Mouse (Mus musculus): ENCODE measurements around the gene Zfp658. TPM values are rescaled to one million over a fixed set of nuclear protein-coding genes. Genes with fewer than 3 reads are reported as not detected.

Gene Zfp658
- polyA plus RNA-seq (2017; shearing (Covaris generic)) = 1 to 10 TPM; 3.2 to 3.4 TPM

GRCm38 (mm10) chr7:43562006-43562633 lies at the start of gene Zfp658:
Gene Zfp658, plus strand, starts transcription at chr7:43562256.
- ATAC-seq = peak; percentile 97

GRCm38 (mm10) chr7:43512519-43512918 lies 49.5 kb upstream of the Zfp658 start:
- ATAC-seq = no peak

DNA sequence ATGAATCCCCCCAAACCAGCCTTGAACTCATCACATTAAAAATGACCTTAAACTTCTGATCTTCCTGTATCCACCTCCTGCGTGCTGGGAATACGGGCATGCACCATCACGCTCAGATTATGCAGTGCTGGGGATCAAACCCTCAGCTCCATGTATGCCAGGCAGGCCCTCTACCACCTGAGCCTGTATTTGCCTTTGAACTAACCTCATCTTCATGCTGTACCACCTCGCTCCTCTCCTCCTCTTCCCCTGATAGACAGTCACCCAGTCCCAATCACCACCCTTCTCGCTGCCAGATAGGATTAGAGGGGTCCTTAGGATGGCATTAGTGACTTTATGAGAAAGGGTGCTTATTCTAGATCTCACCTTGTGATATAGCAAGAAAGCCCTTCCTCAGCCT lies 47.0 kb upstream of the Zfp658 start:
- no peak for ATAC-seq

GRCm38 (mm10) chr7:43518341-43518740 lies 43.7 kb upstream of the Zfp658 start:
- ATAC-seq = no peak

DNA sequence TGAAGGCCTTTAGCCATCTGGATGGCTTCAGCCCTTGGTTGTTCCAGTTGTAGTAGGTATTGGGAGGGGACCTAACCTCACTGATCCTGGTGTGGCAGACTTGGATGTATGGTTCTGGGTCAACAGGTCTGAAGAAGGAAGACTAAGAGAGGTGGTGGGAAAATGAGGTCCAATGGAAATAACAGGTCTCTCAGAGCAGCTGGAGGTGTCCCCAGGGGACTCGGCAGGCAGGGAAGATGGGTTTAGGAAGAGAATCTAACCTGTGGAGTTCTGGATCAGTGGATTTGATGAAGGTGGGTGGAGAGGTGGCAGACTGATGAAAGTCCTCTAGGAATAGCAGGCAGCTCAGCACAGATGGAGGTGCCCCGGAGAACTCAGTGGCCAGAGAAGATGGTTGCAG lies 39.3 kb upstream of the Zfp658 start:
- no peak for ATAC-seq

DNA sequence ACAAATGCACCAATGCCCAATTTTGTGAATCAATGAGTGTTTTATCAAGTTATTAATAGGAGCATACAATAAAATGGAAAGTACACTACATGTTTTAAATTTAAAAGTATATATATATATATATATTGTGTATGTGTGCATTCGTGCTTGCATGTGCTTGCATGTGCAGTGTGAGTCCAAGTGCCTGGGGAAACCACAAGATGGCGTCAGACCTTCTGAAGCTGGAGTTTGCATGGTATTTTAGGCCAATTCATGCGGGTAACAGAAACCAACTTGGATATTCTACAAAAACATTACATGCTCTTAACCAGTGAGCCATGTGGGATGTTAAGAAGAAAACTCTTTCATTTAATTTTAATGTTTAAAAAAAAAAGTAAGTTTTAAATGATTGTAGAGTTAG lies 36.7 kb upstream of the Zfp658 start:
- no peak for ATAC-seq

DNA sequence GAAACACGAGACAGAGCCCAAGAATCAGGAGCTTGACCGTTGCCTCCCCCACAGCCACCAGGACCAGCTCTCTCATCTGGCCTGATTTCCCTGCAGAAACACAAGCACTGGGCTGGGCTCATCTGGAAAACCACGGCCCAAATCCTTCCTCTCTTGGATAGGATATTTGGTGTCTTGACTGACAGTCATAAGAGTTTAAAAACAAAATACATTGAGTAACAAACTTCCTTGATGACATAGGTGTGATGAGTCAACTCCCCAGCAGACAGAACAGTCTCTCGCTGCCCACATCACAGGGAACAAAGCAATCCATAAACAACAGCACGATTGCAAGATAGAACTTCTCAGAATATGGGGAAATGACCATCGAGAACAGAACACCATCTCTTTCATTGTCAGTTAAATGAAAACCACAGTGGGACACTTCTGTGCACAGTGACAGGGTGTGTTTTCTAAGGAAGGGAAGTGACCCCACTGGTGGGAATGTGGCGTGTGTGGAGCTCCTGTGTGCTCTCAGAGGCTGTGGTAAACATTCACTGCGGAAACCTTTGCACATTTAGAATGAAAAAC lies 31.8 kb upstream of the Zfp658 start:
- no peak for ATAC-seq

DNA sequence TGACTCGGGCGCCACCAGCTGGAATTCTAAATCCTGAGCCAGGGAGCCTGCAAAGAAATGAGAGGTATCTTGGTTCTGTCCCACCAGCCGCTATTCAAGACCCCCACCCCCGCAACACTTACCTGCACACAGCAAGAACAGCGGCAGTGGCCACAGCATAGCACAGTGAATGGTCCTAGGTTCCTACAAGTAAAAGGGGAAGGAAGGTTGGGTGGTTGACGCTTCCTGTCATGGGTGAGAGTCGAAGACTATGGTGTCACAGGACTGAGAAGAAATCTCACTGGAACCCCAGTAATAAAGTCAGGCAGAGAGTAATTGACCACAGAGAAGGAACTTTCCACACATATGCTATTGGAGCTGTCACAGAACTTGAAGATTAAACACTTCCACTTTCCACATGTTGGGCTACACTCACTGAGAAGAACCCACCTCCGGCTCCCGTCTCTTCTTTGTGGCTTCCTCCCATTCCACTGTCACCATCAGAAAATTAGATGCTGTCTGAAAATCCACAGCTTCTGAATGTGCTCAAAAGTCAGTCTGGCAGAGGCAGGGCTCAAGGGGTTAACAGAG lies 29.0 kb upstream of the Zfp658 start:
- ATAC-seq = no peak

DNA sequence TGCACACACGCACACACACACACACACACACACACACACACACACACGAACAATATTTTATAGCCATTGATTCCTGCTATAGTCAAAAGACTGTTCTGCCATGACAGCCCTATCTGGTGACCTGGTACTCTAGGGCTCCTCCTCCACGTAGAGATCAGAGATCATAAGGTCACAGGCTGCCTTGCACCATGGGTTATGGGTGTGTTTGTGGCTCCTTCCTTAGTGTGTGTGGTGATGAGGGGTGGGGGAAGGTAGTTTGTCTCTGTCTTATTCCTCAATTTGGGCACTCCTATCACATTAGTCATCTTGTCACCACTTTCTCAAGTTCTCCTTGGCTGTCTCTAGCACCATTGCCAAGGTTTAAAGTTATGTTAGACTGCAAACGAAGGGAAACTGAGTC lies 23.5 kb upstream of the Zfp658 start:
- ATAC-seq = no peak

DNA sequence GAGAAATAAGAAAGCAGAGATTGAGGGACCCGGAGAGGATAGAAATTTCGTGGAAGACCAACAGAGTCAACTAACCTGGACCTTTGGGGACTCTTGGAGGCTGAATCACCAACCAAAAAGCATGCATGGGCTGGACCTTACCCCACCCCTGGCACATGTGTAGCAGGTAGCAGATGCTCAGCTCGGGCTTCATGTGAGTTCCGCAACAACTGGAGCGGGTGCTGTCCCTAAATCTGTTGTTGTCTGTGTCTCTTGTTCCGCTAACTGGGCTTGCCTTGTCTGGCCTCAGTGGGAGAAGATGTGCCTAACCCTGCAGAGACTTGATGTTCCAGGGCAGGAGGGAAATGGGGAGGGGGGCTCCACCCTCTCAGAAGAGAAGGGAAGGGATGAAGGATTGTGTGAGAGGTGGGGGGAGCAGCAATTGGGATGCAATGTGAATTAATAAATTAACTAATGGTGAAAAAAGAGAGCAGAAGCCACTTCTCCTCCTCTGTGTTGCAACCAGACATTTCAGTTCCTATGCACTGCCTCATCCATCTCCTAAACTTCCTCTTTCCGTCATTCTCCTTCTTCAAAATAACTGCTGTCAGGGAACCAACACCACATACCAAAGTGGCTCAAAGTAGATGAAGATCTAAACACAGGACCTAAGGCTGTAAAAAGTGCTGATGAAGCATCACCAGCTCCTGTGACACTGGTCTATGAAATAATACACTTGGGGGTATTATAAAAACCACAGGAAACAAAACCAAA lies 17.7 kb upstream of the Zfp658 start, which contains the start of gene Cd33:
Gene Cd33, minus strand, starts transcription at position 204 of the 753 bp plus-strand sequence.
- no peak for ATAC-seq

DNA sequence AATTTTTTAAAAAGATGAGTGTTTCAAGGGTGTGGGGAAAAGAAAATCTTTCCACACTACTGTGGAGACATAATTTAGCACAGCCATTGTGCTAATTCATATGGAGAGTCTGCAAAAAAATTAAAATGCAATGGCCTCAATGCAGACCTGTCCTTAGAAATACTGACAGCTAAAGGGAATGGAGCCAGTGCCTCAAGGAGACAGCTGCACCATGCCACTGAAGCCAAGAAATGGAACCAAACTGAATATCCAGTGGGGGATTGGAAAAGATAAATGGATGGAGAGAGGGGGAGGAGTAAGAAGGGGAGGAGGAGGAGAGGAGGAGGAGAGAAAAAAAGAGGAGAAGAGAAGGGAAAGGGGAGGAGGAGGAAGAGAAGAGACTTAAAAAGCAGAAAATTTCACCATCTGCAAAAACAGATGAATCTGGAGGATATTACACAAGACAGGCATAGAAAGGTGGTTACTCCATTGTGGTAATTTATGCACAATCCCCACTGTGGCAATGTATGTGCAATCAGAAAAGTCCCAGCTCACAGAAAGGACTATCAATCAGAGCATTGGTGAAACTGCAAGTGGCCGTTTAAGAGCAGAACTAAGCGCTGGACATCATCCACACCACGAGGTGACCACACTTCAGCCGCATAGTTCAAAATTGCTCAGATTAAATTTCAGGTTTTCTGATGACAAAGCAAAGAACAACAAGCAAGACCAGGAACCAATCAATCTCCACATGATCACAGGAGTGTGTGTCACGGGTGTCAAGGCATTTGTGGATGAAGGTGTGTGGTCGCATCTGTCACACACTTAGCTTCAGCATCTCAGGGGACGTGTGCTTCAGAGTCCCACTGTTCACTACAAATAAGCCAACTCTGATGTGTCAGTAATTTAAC lies 16.2 kb upstream of the Zfp658 start:
- no peak for ATAC-seq

GRCm38 (mm10) chr7:43547666-43548065 lies 14.4 kb upstream of the Zfp658 start:
- ATAC-seq = no peak

DNA sequence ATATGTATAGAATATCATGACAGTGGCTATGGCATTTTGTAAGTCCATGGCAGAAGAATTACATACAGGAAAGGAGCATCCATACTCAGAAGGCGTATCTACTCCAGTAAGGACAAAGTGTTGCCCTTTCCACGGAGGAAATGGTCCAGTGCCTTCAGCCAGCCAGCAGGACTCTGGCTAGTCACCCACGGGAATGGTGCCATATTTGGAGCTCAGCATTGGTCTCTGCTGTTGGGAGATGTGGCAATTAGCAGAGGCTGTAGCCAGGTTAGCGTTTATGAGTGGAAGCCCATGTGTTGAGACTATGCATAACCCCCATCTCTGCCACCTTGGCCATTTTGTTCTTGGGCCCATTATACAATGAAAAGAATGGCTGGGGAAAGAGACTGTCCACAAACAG lies 13.8 kb upstream of the Zfp658 start:
- no peak for ATAC-seq

DNA sequence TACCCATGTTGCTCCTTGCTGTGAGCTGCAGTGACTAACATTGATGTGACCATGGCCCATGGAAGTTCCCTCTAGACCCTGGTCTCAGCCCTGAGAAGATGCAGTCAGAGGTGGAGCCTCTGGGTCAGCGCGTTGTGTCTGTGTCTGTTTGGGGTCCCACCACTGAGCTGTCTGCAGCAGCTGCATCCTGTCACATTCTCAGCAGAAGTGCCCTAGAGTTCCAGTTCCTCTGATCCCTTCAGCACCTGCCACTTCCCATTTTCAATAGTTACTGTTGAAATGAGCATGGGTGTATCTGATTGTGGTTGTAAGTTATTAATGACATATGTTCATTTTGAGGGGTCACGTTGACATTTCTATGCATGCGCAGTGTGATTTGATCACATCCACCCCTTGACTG lies 8.9 kb upstream of the Zfp658 start:
- no peak for ATAC-seq

DNA sequence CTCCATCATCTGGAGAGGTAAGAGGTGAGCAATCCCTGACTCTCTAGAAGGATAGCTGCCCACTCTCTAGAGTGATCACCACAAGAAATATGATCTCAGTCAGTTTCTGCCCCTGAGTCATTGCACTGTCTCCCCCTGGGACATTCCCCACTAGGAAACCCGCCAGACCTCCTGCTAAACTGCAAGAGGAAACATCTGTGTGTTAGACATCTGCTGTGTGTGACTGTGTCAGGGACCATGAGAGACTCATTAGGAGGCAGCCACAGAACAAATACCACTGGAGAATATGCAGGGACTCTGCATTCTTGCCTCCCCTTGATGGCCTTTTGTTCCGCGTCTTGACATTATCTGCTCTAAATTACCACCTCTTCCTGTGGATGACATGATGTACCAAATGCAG lies 7.5 kb upstream of the Zfp658 start:
- no peak for ATAC-seq

DNA sequence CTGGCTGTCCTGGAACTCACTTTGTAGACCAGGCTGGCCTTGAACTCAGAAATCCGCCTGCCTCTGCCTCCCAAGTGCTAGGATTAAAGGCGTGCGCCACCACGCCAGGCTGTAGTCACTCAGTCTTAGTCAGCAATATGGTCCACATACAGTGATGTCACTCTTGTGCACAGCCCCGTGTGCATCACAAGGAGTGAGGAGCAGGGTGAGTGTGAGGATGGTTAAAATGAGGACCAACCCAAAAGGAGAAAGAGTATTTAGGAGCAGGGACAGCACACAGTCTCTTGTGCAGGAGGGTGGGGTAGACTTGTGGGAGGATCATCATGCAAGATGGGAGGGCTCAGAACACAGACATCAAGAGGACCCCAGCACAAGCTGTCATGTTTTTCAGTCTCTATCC lies 6.7 kb upstream of the Zfp658 start:
- ATAC-seq = no peak

GRCm38 (mm10) chr7:43556901-43557300 lies 5.2 kb upstream of the Zfp658 start:
- no peak for ATAC-seq

GRCm38 (mm10) chr7:43562651-43563070 lies 605 bp downstream of the Zfp658 start:
- no peak for ATAC-seq

DNA sequence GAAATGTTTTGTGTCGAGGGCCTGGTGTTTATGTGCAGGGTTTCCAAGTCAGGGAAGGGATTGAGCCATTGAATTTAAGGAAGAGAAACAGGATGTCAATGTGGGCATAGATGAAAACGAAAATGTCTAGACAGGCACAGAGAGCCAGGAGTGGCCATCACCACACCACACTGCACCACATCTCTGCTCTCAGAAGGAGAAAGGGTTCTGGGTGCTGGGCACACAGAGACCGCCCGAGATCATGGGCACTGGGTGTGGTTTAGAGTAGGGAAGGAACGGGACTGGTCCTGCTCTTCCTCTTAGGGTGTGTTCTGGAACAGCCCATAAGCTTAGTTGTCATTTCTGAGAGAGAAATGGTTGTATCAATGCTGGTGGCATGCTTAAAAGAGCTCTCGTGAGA lies 1.2 kb downstream of the Zfp658 start:
- no peak for ATAC-seq

DNA sequence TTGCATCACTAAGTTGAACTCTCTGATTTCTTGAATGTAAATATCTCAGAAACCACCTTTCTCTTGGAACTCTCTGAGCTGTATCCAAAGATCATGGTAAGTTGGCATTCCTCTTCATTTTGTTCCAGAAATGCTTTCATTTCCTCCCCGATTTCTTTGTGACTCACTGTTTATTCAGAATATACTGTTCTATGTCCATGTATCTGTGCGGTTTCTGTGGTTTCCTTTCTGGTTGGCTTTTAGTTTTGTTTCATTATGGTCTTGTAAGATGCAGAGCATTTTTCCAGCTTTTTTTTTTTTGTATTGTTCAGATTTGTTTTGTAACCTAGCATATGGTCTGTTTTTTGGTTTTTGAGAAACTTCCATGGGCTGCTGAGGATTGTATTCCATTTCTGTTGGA lies 9.2 kb downstream of the Zfp658 start:
- ATAC-seq = no peak

- ATAC-seq = peak; percentile 97
Measured at GRCm38 (mm10) chr7:43579440-43580171, 17.6 kb downstream of the Zfp658 start, which contains the start of gene Zfp719. Gene Zfp719, plus strand, starts transcription at chr7:43579610.

DNA sequence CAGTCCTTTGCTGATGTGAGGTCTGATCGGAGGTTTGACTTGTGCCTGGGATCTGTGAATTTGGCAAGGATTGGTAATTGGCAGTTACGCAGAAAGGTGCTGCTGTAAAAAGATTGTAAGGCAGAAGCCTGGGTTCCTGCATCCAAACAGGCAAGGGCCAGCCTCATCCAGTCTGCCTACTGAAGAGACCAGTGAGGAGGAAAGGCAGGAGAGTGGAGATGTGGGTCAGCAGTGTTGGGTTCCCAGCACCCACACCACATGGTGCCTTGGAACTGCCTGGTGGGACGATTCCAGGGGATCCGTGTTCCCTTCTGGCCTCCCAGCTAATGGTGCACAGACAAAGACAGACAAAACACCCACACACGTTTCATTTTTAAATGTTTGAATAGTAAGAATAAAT lies 18.5 kb downstream of the Zfp658 start:
- ATAC-seq = no peak
